8 mouse cellular contexts compared by ENCODE assay signal in genomic region chr14:99044718-99045117, GRCm38 (mm10). TPM values are rescaled to one million over a fixed set of nuclear protein-coding genes. Genes with fewer than 3 reads are reported as not detected.
DNase-seq lines count a peak whose midpoint lies in the region; ATAC-seq and TF ChIP-seq lines count a peak whose summit lies in the region.
"Had no signal": no experiment of that assay in that cellular context is flagged by ENCODE, and none has a peak within 500 bp of the region (broad histone marks: within the 10 kb centered on the region; RNA-seq: fewer than 3 reads in every experiment).

No protein-coding gene starts in this region.

- 7% methylated on average over 5 of the region's 5 CpGs for WGBS in forebrain, embryonic 10.5 days
- 7% methylated on average over 5 of the region's 5 CpGs for WGBS in limb, embryonic 14.5 days
- WGBS in stomach, embryonic 16.5 days: 7% methylated on average over 5 of the region's 5 CpGs

- H3K27ac ChIP-seq in forebrain, embryonic 10.5 days: peak overlapping the region; percentile 96
- no peak overlapping the region for H3K27ac ChIP-seq in limb, embryonic 14.5 days (replicated peaks; ENCODE audit: low read depth, low read length)
- no peak overlapping the region for H3K27ac ChIP-seq in stomach, embryonic 16.5 days (ENCODE audit: low read length)

- TF ChIP-seq POLR2A in limb, embryonic 14.5 days (IDR thresholded peaks at IDR 0.05; ENCODE audit: borderline replicate concordance, extremely low read depth, insufficient read depth, insufficient read length): no peak

- no peak for DNase-seq in forebrain, embryonic 10.5 days (ENCODE audit: extremely low spot score, low spot score)
- no peak for DNase-seq in limb, embryonic 14.5 days (ENCODE audit: low spot score)
- DNase-seq in ovary, postnatal 10 days (ENCODE audit: low spot score): no peak
- DNase-seq in natural killer cell, adult 2 months (ENCODE audit: low spot score in 2 of 2): no peak

- H3K36me3 ChIP-seq in megakaryocyte, embryonic 14.5 days (replicated peaks; ENCODE audit: low read length): peaks cover 17% of the 10 kb centered on the region
- peaks cover 23% of the 10 kb centered on the region for H3K36me3 ChIP-seq in forebrain, embryonic 10.5 days (replicated peaks)
- H3K36me3 ChIP-seq in limb, embryonic 14.5 days (ENCODE audit: control insufficient read depth, insufficient read depth, low read length): no peaks in the 10 kb centered on the region
- no peaks in the 10 kb centered on the region for H3K36me3 ChIP-seq in stomach, embryonic 16.5 days (ENCODE audit: control insufficient read depth, insufficient read depth, low read length)

- no peak for ATAC-seq in megakaryocyte, adult 5-6 weeks (ENCODE audit: poor library complexity, severe bottlenecking)
- ATAC-seq in limb, embryonic 14.5 days (ENCODE audit: low FRiP score, low read depth): no peak
- ATAC-seq in stomach, embryonic 16.5 days (ENCODE audit: insufficient read depth, low FRiP score): no peak

- peaks cover 52% of the 10 kb centered on the region for H3K4me1 ChIP-seq in megakaryocyte, embryonic 14.5 days
- peaks cover 35% of the 10 kb centered on the region for H3K4me1 ChIP-seq in forebrain, embryonic 10.5 days
- peaks cover 14% of the 10 kb centered on the region for H3K4me1 ChIP-seq in limb, embryonic 14.5 days (ENCODE audit: control insufficient read depth, insufficient read depth, low read length)
- H3K4me1 ChIP-seq in stomach, embryonic 16.5 days (ENCODE audit: control insufficient read depth, insufficient read depth, low read length): peaks cover 25% of the 10 kb centered on the region

- peak overlapping the region; percentile 95 for H3K9ac ChIP-seq in limb, embryonic 14.5 days (ENCODE audit: low read depth, low read length, severe bottlenecking)
- peak overlapping the region; percentile 93 for H3K9ac ChIP-seq in stomach, embryonic 16.5 days (ENCODE audit: low read length)

- no peaks in the 10 kb centered on the region for H3K27me3 ChIP-seq in megakaryocyte, embryonic 14.5 days (replicated peaks)
- H3K27me3 ChIP-seq in forebrain, embryonic 10.5 days (ENCODE audit: poor library complexity, severe bottlenecking): no peaks in the 10 kb centered on the region
- no peaks in the 10 kb centered on the region for H3K27me3 ChIP-seq in limb, embryonic 14.5 days (ENCODE audit: control insufficient read depth, insufficient read depth, low read length)
- H3K27me3 ChIP-seq in stomach, embryonic 16.5 days (ENCODE audit: control insufficient read depth, insufficient read depth, low read length): no peaks in the 10 kb centered on the region

- no peaks in the 10 kb centered on the region for H3K9me3 ChIP-seq in megakaryocyte, embryonic 14.5 days
- no peaks in the 10 kb centered on the region for H3K9me3 ChIP-seq in forebrain, embryonic 10.5 days
- no peaks in the 10 kb centered on the region for H3K9me3 ChIP-seq in limb, embryonic 14.5 days (ENCODE audit: control insufficient read depth, low read length)
- no peaks in the 10 kb centered on the region for H3K9me3 ChIP-seq in stomach, embryonic 16.5 days (replicated peaks; ENCODE audit: control insufficient read depth, low read length)

- H3K4me3 ChIP-seq in megakaryocyte, embryonic 14.5 days (replicated peaks): peak overlapping the region; percentile 99
- peak overlapping the region; percentile 93 for H3K4me3 ChIP-seq in forebrain, embryonic 10.5 days
- peak overlapping the region; percentile 98 for H3K4me3 ChIP-seq in limb, embryonic 14.5 days (replicated peaks; ENCODE audit: low read length)
- peak overlapping the region; percentile 99 for H3K4me3 ChIP-seq in stomach, embryonic 16.5 days (replicated peaks; ENCODE audit: low read length)

- H3K4me2 ChIP-seq in limb, embryonic 14.5 days (replicated peaks; ENCODE audit: low read depth, low read length, severe bottlenecking): peak overlapping the region; percentile 68
- peak overlapping the region; percentile 56 for H3K4me2 ChIP-seq in stomach, embryonic 16.5 days (ENCODE audit: low read depth, low read length)

RNA-seq across cellular contexts. Expression of gene Mzt1, which starts 1.2 kb away (rescaled TPM):
- 0.75 and 8.5 TPM in 2 replicates for polyA plus RNA-seq in megakaryocyte, embryonic 14.5 days (2012; ENCODE audit: insufficient read depth, low replicate concordance)
- total RNA-seq in megakaryocyte, adult 5-6 weeks (2015): 53.6 and 61.1 TPM in 2 replicates
- total RNA-seq in megakaryocyte, adult 5-6 weeks (2017): 24.3 and 25.9 TPM in 2 replicates
- 96.5 and 109 TPM in 2 replicates for polyA plus RNA-seq in forebrain, embryonic 10.5 days (2016; fragmentation: Nextera tagmentation; extraction: Ambion mirVana)
- polyA plus RNA-seq in limb, embryonic 14.5 days (2012; rRNA removed): 53.2 and 56.0 TPM in 2 replicates
- 44.3 and 48.4 TPM in 2 replicates for polyA plus RNA-seq in limb, embryonic 14.5 days (2014; fragmentation: Nextera tagmentation; extraction: Ambion mirVana)
- polyA plus RNA-seq in stomach, embryonic 16.5 days (2015; fragmentation: Nextera tagmentation; extraction: Ambion mirVana): 66.6 and 67.8 TPM in 2 replicates

RNA-seq across cellular contexts. Expression of gene Bora, which starts 1.3 kb away (rescaled TPM):
- polyA plus RNA-seq in megakaryocyte, embryonic 14.5 days (2012; ENCODE audit: insufficient read depth, low replicate concordance): 2.0 and 4.1 TPM in 2 replicates
- total RNA-seq in megakaryocyte, adult 5-6 weeks (2015): 24.4 and 26.5 TPM in 2 replicates
- 26.0 and 28.4 TPM in 2 replicates for total RNA-seq in megakaryocyte, adult 5-6 weeks (2017)
- polyA plus RNA-seq in forebrain, embryonic 10.5 days (2016; fragmentation: Nextera tagmentation; extraction: Ambion mirVana): 93.2 and 95.5 TPM in 2 replicates
- polyA plus RNA-seq in limb, embryonic 14.5 days (2012; rRNA removed): 30.4 and 33.3 TPM in 2 replicates
- polyA plus RNA-seq in limb, embryonic 14.5 days (2014; fragmentation: Nextera tagmentation; extraction: Ambion mirVana): 45.5 and 48.6 TPM in 2 replicates
- 49.5 and 53.5 TPM in 2 replicates for polyA plus RNA-seq in stomach, embryonic 16.5 days (2015; fragmentation: Nextera tagmentation; extraction: Ambion mirVana)

RNA-seq across cellular contexts. Expression of gene Rpl36a-ps1, which starts 50.6 kb away (rescaled TPM):
- polyA plus RNA-seq in megakaryocyte, embryonic 14.5 days (2012; ENCODE audit: insufficient read depth, low replicate concordance): 0.43 TPM in 1 of 2 replicates, not detected in the other
- total RNA-seq in megakaryocyte, adult 5-6 weeks (2015): 12.9 and 18.5 TPM in 2 replicates
- 5.9 and 8.3 TPM in 2 replicates for total RNA-seq in megakaryocyte, adult 5-6 weeks (2017)
- polyA plus RNA-seq in forebrain, embryonic 10.5 days (2016; fragmentation: Nextera tagmentation; extraction: Ambion mirVana): 1.2 and 2.3 TPM in 2 replicates
- 2.1 and 5.4 TPM in 2 replicates for polyA plus RNA-seq in limb, embryonic 14.5 days (2012; rRNA removed)
- polyA plus RNA-seq in limb, embryonic 14.5 days (2014; fragmentation: Nextera tagmentation; extraction: Ambion mirVana): 3.7 and 4.2 TPM in 2 replicates
- polyA plus RNA-seq in stomach, embryonic 16.5 days (2015; fragmentation: Nextera tagmentation; extraction: Ambion mirVana): 0.79 and 3.1 TPM in 2 replicates
- polyA plus RNA-seq: spleen, adult 2 months had no signal

RNA-seq across cellular contexts. Expression of gene Pibf1, which starts 54.5 kb away (rescaled TPM):
- 0.36 TPM in 1 of 2 replicates, not detected in the other for polyA plus RNA-seq in megakaryocyte, embryonic 14.5 days (2012; ENCODE audit: insufficient read depth, low replicate concordance)
- 22.5 and 24.0 TPM in 2 replicates for total RNA-seq in megakaryocyte, adult 5-6 weeks (2015)
- 24.1 and 32.4 TPM in 2 replicates for total RNA-seq in megakaryocyte, adult 5-6 weeks (2017)
- polyA plus RNA-seq in forebrain, embryonic 10.5 days (2016; fragmentation: Nextera tagmentation; extraction: Ambion mirVana): 20.3 and 22.1 TPM in 2 replicates
- 7.2 and 9.8 TPM in 2 replicates for polyA plus RNA-seq in limb, embryonic 14.5 days (2012; rRNA removed)
- 14.5 and 17.7 TPM in 2 replicates for polyA plus RNA-seq in limb, embryonic 14.5 days (2014; fragmentation: Nextera tagmentation; extraction: Ambion mirVana)
- 13.7 and 14.8 TPM in 2 replicates for polyA plus RNA-seq in stomach, embryonic 16.5 days (2015; fragmentation: Nextera tagmentation; extraction: Ambion mirVana)

RNA-seq across cellular contexts. Expression of gene Dis3, which starts 54.9 kb away (rescaled TPM):
- polyA plus RNA-seq in megakaryocyte, embryonic 14.5 days (2012; ENCODE audit: insufficient read depth, low replicate concordance): 2.8 and 5.3 TPM in 2 replicates
- total RNA-seq in megakaryocyte, adult 5-6 weeks (2015): 17.6 and 18.2 TPM in 2 replicates
- 17.2 and 26.1 TPM in 2 replicates for total RNA-seq in megakaryocyte, adult 5-6 weeks (2017)
- polyA plus RNA-seq in forebrain, embryonic 10.5 days (2016; fragmentation: Nextera tagmentation; extraction: Ambion mirVana): 44.0 TPM in 2 replicates
- 24.3 and 30.7 TPM in 2 replicates for polyA plus RNA-seq in limb, embryonic 14.5 days (2012; rRNA removed)
- polyA plus RNA-seq in limb, embryonic 14.5 days (2014; fragmentation: Nextera tagmentation; extraction: Ambion mirVana): 37.6 and 47.4 TPM in 2 replicates
- 22.7 and 24.7 TPM in 2 replicates for polyA plus RNA-seq in stomach, embryonic 16.5 days (2015; fragmentation: Nextera tagmentation; extraction: Ambion mirVana)
